Mouse (Mus musculus): Measurements from ENCODE around the gene Foxc2.

Gene Foxc2

GRCm38 (mm10) chr8:121148573-121149083 is 32.7 kb downstream of the Foxc2 start:
- DNase-seq: no peak

GRCm38 (mm10) chr8:121152394-121152793 is 36.4 kb downstream of the Foxc2 start:
- no peak for DNase-seq

GRCm38 (mm10) chr8:121156990-121157491 is 41.1 kb downstream of the Foxc2 start:
- no peak for DNase-seq

GRCm38 (mm10) chr8:121158812-121159211 is 42.8 kb downstream of the Foxc2 start:
- no peak for DNase-seq

GRCm38 (mm10) chr8:121161437-121161836 is 45.5 kb downstream of the Foxc2 start:
- no peak for DNase-seq

GRCm38 (mm10) chr8:121162413-121162812 is 46.4 kb downstream of the Foxc2 start:
- no peak for DNase-seq

GRCm38 (mm10) chr8:121162906-121163695 is 47.1 kb downstream of the Foxc2 start:
- no peak for DNase-seq

GRCm38 (mm10) chr8:121164017-121164469 is 48.1 kb downstream of the Foxc2 start:
- DNase-seq: no peak

GRCm38 (mm10) chr8:121168033-121168432 is 52.1 kb downstream of the Foxc2 start:
- DNase-seq: no peak

Data from thymus, postnatal 4 days (tissue).